Mouse (Mus musculus): Measurements from ENCODE around the gene Dnaic2.

The Dnaic2 gene

DNA sequence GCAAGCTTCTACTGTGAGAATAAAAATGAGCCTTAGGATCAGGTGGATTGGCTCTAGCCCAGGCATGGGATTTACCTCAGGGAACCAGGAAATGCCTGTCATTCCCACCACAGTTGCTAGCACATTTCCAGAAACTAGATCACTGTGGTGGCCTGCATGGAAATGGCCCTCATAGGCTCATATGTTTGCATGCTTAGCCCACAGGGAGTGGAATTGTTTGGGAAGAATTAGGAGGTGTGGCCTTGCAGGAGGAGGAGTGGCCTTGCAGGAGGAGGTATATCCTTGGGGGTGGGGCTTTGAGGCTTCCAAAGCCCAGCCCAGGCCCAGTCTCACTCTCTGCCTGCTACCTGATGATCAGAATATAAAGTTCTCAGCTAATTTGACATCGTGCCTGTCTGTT, 74.7 kb downstream of the Dnaic2 start:
- no peak for DNase-seq

DNA sequence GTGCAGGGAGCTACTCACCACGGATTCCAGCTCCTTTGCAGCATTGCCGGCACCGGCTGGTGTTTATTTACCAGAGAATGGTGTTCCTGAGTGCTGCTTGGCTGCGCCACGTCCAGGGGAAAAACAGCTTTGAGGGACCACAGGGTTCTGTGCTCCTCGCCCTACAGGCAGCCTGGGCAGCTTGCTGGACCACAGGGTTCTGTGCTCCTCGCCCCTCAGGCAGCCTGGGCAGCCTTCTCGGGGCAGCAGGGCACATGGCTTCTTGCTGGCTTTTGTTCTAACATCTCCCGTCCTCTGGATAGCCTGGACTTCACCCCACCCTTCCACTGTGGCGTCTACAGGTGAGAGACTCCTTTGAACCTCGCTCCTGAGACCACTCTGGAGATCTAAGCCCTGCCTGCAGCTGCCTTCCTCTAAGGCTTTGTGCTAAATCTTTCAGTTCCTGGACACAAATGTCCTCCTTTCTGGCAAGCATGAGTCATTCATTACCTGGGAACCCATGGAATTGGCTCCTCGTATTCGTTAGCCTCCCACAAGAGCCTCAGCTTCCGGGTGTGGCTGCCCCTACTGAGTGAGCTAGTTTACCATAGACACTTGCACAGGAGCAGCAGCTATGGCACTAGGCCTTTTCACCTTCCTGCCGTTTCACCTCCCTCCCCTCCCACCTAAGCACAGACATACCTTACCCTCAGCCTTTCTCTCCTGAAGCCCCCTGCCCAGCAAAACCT, 75.5 kb downstream of the Dnaic2 start:
- no peak for DNase-seq

DNA sequence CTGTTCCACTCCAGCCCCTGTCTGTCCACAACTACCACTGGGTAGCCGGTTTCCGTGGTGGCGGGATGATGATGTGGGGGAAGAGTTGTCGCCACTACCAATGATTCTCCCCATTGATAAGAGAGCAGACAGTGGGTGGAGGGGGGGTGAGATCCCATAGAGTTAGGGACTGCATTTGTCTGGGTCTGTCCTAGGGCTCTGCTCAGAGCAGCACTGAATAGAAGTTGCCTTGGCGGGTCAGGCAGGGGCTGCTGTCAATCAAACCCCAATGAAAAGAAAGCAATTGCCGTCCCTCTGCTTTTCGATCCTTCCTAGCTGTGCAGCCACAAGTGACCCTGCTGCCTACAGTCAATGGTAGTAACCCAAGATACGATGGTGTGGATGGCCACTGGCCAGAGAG, 76.8 kb downstream of the Dnaic2 start:
- no peak for DNase-seq

DNA sequence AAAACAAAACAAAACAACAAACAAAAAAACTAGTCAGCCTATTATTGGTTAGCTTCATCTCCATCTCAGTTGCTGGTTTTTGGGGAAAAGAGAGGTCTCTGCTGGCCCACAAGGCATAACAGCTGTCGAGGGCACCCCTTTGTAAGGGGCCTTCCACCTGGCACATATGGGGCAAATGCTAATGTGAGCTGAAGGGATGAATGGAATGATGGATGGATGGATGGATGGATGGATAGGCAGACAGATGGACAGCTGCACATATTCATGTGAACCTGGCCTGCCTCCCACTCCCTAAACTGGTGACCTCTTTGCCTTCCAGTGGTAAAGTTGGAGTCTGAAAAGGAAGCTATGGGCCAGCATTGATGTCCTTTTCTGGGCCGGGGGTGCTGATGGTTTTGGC, 79.8 kb downstream of the Dnaic2 start:
- DNase-seq = no peak

Data from kidney, adult 8-10 months (tissue).